Mouse (Mus musculus): ENCODE measurements at regions not wholly inside any gene's neighbourhood (a gene's known extent, or its start where the extent isn't known, plus 50 kb on each side); places are given as distances from the start of the nearest gene placed in this dataset.
A peak's percentile ranks its signal among the peaks of the same experiment; 100 is the strongest.

- DNase-seq (ENCODE audit: low spot score in 2 of 2), result no peak
These were observed 153.6 kb downstream of the Thbs2 start for GRCm38 (mm10) chr17:14540269-14540975.

GRCm38 (mm10) chr17:14539651-14540050 lies 154.4 kb downstream of the Thbs2 start:
- DNase-seq (ENCODE audit: low spot score in 2 of 2), result no peak

DNA sequence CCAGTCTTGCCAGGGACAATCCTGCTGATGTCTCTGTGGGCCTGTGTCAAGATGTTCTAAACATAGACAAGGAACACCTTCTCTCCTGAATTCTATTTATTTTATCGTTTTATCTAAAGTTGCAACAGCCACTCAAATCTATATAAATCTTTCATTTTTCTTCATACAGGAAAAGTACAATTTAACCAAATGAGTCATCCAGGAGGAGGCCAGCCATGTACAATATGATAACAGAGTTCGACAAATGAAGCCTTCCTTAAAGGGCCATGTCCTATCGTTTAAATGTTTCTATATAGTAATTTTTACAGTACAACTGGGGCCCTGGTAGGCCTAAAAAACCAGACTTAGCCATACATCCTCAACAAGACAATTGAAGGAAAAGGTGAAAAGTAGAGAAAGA lies 154.8 kb downstream of the Thbs2 start:
- no peak for DNase-seq (ENCODE audit: low spot score in 2 of 2)

- no peak for DNase-seq (ENCODE audit: low spot score in 2 of 2)
These were observed 155.5 kb downstream of the Thbs2 start for GRCm38 (mm10) chr17:14538527-14538926.

GRCm38 (mm10) chr17:14532979-14533314 lies 161.1 kb downstream of the Thbs2 start:
- DNase-seq (ENCODE audit: low spot score in 2 of 2), result no peak

DNA sequence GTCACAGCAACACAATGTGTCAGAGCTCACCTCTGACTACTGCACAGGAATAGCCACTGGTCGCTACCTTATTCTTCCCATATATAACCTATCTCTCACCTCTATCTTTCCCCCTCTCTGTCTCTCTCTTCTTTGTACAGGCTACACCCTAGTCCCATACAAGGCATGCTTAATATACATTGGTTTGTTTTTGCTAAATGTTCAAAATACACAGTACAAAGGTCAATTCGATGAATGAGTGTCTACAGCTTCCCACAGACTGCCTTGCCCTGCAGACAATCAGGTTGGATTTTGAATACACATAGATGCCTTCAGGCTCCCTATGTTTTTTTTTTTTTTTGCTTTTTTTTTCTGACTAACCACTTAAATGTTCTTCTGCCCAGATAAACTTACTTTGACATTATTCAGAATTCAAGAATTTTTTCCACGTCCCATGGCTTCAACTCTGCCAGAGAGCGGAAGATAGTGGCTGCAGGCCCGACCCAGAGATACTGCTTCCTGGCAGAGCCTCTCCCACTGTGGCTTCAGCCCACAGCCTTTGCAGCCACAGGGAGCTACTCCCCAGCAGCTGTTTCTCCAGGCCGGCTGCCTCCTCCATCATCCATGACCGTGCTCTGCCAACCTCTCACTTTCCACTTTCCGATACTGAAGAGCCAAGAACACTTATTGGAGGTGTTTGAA lies 161.6 kb downstream of the Thbs2 start:
- peak in 1 of 2 experiments; percentile 44 for DNase-seq (ENCODE audit: low spot score in 2 of 2)

DNA sequence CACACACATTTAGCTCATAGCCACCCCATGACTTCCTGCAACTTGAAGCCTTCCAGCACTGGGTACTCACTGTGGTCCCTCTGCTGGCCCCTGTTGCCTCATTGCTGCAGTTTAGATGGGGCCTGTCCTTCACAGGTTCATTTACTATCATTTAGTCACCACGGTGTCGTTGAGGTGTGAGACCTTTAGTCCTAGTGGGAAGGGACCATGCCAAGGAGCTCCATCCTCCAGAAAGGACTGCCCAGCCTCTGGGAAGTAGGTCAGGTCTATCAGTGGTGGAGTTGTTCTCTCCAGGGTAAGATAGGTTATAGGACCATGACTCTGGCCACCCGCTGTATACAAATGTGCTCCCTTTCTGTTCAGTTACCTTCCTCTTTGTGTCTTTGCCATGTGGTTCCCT lies 162.2 kb downstream of the Thbs2 start:
- peak in 1 of 2 experiments; percentile 37 for DNase-seq (ENCODE audit: low spot score in 2 of 2)

DNA sequence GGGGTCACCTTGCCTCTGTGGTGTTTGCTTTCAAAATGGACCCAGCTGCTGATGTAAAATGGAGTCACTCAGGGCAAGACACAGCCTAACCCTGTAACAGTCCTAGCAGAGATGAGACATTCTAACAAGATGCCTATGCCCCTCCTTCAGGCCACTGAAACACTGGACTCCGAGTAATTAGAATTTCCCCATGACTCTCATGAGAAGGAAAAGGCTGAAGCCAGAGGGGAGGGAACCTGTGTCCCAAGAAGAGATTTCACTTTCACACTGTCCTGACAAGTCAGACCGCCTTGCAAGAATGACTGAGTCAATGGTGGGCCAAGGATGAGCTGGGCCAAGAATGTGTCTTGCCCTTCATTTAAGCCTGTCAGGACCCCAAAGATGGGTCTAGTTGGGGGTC lies 166.3 kb downstream of the Thbs2 start:
- DNase-seq (ENCODE audit: low spot score in 2 of 2), result no peak

GRCm38 (mm10) chr17:14525255-14525654 lies 168.8 kb downstream of the Thbs2 start:
- DNase-seq (ENCODE audit: low spot score in 2 of 2), result no peak

GRCm38 (mm10) chr17:14524426-14525236 lies 169.4 kb downstream of the Thbs2 start:
- DNase-seq (ENCODE audit: low spot score in 2 of 2), result no peak

DNA sequence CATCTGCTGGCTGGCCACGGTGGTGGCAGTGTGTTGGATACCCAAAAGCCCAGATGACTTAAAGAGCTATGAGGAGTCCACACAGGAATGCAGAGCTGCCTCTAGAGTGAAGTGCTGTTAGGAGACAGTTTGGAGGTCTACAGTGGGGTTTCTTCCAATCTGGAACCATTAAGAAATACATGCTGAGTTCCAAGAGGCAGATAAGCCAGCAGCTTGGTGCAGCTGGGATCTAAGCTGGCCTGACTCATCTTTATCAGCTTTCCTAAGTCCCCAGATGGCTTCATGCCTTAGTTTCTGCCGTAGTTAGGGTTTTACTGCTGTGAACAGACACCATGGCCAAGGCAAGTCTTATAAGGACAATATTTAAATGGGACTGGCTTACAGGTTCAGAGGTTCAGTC lies 172.0 kb downstream of the Thbs2 start:
- DNase-seq (ENCODE audit: low spot score in 2 of 2), result no peak

DNA sequence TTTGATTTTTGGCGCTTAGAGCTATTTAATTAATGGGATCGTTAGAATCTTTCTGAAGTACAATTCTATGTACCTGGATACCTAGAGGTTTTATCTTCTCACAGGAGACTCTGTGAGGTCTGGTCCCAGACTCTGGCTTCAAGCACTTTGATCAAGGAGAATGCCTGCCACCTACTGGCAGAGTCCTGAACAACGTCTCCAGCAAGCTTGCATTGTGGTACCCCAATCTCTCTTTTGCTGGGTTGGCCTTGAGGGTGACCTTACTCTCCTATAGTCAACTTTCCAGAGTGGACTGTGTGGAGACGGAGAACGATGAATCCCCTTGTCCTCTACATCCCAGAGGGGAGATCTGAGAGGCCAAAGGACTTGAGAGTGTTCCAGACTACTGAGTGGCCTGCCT lies 173.5 kb downstream of the Thbs2 start:
- DNase-seq (ENCODE audit: low spot score in 2 of 2), result peak; percentile 21 to 67

DNA sequence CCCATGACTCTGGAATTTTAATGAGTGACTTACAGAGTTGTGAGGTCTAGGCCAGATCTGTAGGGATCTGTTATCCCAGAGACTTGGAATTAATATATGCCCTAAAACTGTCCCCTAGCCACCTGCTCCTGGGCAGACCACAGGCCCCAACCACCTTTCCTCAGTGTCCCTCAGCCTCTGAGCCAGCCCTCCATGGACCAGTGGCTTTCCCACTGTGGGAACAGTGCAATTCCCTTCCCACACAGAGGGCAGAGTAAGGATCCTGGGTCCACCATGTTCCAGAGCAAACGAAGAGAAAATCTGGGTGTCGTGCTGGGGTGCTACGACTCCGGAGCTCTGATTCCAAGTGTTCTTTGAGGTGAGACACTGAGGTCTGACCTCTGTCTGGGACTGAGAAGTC lies 174.7 kb downstream of the Thbs2 start:
- no peak for DNase-seq (ENCODE audit: low spot score in 2 of 2)

DNA sequence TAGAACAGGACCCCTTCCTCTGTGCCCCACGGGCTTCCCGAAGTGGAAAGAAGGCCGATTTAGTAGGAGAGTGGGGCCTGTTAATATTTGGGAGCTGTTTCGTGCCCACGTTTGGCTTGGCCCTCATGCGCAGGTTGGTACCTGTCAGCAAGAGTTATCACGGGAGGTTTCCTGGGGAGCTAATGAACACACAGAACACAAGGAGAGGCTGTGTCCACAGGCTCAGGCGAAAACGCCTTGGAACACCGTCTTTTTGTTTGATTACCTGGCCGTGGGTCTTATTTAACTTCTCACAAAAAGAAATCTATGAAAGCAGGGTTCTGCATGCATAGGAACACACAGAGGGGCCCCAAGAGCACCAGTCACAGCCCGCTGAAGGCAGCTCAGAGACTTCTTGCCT lies 175.8 kb downstream of the Thbs2 start:
- no peak for DNase-seq (ENCODE audit: low spot score in 2 of 2)

- DNase-seq (ENCODE audit: low spot score in 2 of 2), result no peak
These were observed 176.7 kb downstream of the Thbs2 start for GRCm38 (mm10) chr17:14517368-14517767.

DNA sequence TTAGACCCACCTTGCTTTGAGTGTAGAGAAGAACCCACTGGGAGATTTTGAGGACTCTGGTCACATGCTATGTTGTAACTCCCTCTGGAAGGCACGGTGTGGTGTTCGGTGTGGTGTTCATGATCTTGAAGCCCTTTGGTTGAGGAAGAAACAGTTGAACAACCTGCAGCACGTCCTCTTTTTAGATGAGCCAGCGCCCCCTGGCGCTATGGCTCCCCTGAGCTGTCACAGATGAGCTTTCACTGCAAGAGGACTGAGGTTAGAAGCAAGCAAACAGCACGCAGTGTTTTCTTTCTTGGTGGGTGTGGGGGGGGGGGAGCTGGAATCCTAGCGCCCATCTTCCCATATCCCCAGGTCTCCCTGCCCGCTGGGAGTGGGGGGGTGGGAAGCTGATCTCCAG lies 177.9 kb downstream of the Thbs2 start:
- DNase-seq (ENCODE audit: low spot score in 2 of 2), result no peak

- no peak for DNase-seq (ENCODE audit: low spot score in 2 of 2)
These were observed 180.6 kb downstream of the Thbs2 start for GRCm38 (mm10) chr17:14513454-14513853.

- no peak for DNase-seq (ENCODE audit: low spot score in 2 of 2)
These were observed 183.5 kb downstream of the Thbs2 start for GRCm38 (mm10) chr17:14510486-14510885.

DNA sequence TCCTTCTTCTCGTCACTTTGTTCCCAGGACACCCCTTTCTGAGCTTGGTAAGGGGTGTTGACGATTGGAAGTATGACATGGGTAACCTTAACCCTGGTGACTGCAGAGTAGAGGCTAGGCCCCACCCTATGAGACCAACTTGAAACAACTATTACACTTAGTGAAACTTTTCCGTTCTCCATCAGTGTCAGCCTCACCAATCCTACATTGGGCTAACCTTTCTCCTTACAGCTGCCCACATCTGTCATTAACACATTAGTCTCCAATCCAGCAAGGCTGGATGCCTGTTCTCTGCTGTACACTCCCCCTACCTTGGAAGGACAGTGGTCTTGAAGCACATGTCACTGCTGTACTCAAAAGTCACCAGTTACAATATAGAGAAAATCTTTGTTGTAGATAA lies 186.9 kb downstream of the Thbs2 start:
- DNase-seq (ENCODE audit: low spot score in 2 of 2), result no peak

GRCm38 (mm10) chr17:14506123-14506522 lies 187.9 kb downstream of the Thbs2 start:
- DNase-seq (ENCODE audit: low spot score in 2 of 2), result no peak

GRCm38 (mm10) chr17:14505415-14505814 lies 188.6 kb downstream of the Thbs2 start:
- DNase-seq (ENCODE audit: low spot score in 2 of 2), result no peak

GRCm38 (mm10) chr17:14503670-14504069 lies 190.4 kb downstream of the Thbs2 start:
- no peak for DNase-seq (ENCODE audit: low spot score in 2 of 2)

DNA sequence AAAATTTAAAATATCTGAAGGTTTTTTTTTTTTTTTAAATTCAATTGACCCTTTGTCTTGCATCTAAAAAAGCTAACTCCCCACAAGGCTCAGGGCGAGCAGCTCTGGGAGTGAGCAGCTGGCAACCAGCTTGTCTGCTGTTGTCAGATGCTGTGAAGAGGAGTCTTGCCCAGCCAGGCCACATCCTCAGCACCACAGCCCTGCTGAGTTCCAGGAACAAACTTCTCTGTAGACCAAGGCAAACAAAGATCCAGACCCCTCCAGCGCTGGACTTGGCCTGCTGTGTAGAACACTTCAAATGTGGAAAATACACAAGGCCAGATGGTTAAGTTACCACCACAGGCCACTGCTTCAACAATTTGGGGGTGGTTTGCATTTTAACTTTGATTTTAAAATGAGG lies 192.7 kb downstream of the Thbs2 start:
- no peak for DNase-seq (ENCODE audit: low spot score in 2 of 2)

All from spleen, postnatal 4 days (tissue).